In genomic region chr4:117636891-117637613, GRCm38 (mm10) we compare ENCODE assay signal across 14 mouse cellular contexts. TPM values are rescaled to one million over a fixed set of nuclear protein-coding genes. Genes with fewer than 3 reads are reported as not detected.
A peak's percentile ranks its signal among the peaks of the same experiment; 100 is the strongest.
DNase-seq lines count a peak whose midpoint lies in the region; ATAC-seq and TF ChIP-seq lines count a peak whose summit lies in the region.
"Had no signal": no experiment of that assay in that cellular context is flagged by ENCODE, and none has a peak within 500 bp of the region (broad histone marks: within the 10 kb centered on the region; RNA-seq: fewer than 3 reads in every experiment).

No protein-coding gene starts in this region.

- no peaks in the 10 kb centered on the region for H3K9me3 ChIP-seq in heart, embryonic 10.5 days
- H3K9me3 ChIP-seq in forebrain, embryonic 15.5 days, result no peaks in the 10 kb centered on the region
- no peaks in the 10 kb centered on the region for H3K9me3 ChIP-seq in hindbrain, postnatal 0 days (ENCODE audit: low read length)
- no peaks in the 10 kb centered on the region for H3K9me3 ChIP-seq in midbrain, embryonic 16.5 days (replicated peaks; ENCODE audit: control insufficient read depth, low read length, poor library complexity, severe bottlenecking)

- peaks cover 17% of the 10 kb centered on the region for H3K36me3 ChIP-seq in heart, embryonic 10.5 days
- H3K36me3 ChIP-seq in forebrain, embryonic 15.5 days, result no peaks in the 10 kb centered on the region
- H3K36me3 ChIP-seq in hindbrain, postnatal 0 days (ENCODE audit: insufficient read depth, low read length), result no peaks in the 10 kb centered on the region
- no peaks in the 10 kb centered on the region for H3K36me3 ChIP-seq in midbrain, embryonic 16.5 days (ENCODE audit: control insufficient read depth, insufficient read depth, low read length)

- WGBS in heart, embryonic 10.5 days, result 72% methylated on average over 22 of the region's 22 CpGs
- 11% methylated on average over 22 of the region's 22 CpGs for WGBS in forebrain, embryonic 15.5 days
- WGBS in hindbrain, postnatal 0 days, result 35% methylated on average over 22 of the region's 22 CpGs
- 12% methylated on average over 22 of the region's 22 CpGs for WGBS in midbrain, embryonic 16.5 days

- H3K27me3 ChIP-seq in heart, embryonic 10.5 days (ENCODE audit: insufficient read depth, poor library complexity, severe bottlenecking), result no peaks in the 10 kb centered on the region
- H3K27me3 ChIP-seq in forebrain, embryonic 15.5 days, result no peaks in the 10 kb centered on the region
- no peaks in the 10 kb centered on the region for H3K27me3 ChIP-seq in hindbrain, postnatal 0 days (ENCODE audit: insufficient read depth, low read length)
- no peaks in the 10 kb centered on the region for H3K27me3 ChIP-seq in midbrain, embryonic 16.5 days (ENCODE audit: control insufficient read depth, insufficient read depth, low read depth, low read length)

- H3K9ac ChIP-seq in forebrain, embryonic 15.5 days (replicated peaks), result peak overlapping the region; percentile 27; the same call in 1 of the 2 replicates
- no peak overlapping the region for H3K9ac ChIP-seq in hindbrain, postnatal 0 days (replicated peaks; ENCODE audit: low read length)
- peak overlapping the region; percentile 2 for H3K9ac ChIP-seq in midbrain, embryonic 16.5 days (ENCODE audit: low read depth, low read length)
- H3K9ac ChIP-seq: lung, embryonic 14.5 days had no signal

- H3K4me3 ChIP-seq in heart, embryonic 10.5 days, result no peak overlapping the region
- H3K4me3 ChIP-seq in forebrain, embryonic 15.5 days, result no peak overlapping the region
- no peak overlapping the region for H3K4me3 ChIP-seq in hindbrain, postnatal 0 days (ENCODE audit: low read length)
- no peak overlapping the region for H3K4me3 ChIP-seq in midbrain, embryonic 16.5 days (ENCODE audit: low read depth, low read length)
- no peak overlapping the region for H3K4me3 ChIP-seq in left cerebral cortex, adult 2 months

- ATAC-seq in forebrain, embryonic 15.5 days (replicated peaks), result peak; percentile 71
- ATAC-seq in hindbrain, postnatal 0 days, result peak; percentile 50; the same call in 1 of the 2 replicates
- ATAC-seq in midbrain, embryonic 16.5 days, result peak; percentile 81; the same call in 1 of the 2 replicates

- peak overlapping the region; percentile 10; the same call in 1 of the 2 replicates for H3K27ac ChIP-seq in heart, embryonic 10.5 days
- peak overlapping the region; percentile 74 for H3K27ac ChIP-seq in forebrain, embryonic 15.5 days (replicated peaks)
- peak overlapping the region; percentile 36; the same call in 1 of the 2 replicates for H3K27ac ChIP-seq in hindbrain, postnatal 0 days
- peak overlapping the region; percentile 77 for H3K27ac ChIP-seq in midbrain, embryonic 16.5 days (ENCODE audit: low read length)
- H3K27ac ChIP-seq in left cerebral cortex, adult 2 months, result no peak overlapping the region
- H3K27ac ChIP-seq: kidney, postnatal 0 days had no signal

- no peak for TF ChIP-seq CTCF in hindbrain, postnatal 0 days (IDR thresholded peaks at IDR 0.05; ENCODE audit: low read depth)
- no peak for TF ChIP-seq CTCF in left cerebral cortex, adult 2 months (IDR thresholded peaks at IDR 0.05)

- intact Hi-C loops in heart, postnatal 10 days (cut with DNase I), result no loop called here
- intact Hi-C loops in left cerebral cortex, adult 2 months (cut with DNase I), result no loop called here

- no peak for DNase-seq in heart, embryonic 10.5 days (ENCODE audit: low spot score)
- DNase-seq in heart, postnatal 10 days, result no peak
- no peak for DNase-seq in hindbrain, postnatal 0 days (ENCODE audit: low spot score)
- no peak for DNase-seq in left cerebral cortex, adult 2 months (ENCODE audit: extremely low spot score in 1 of 2, low spot score in 2 of 2)
- no peak for DNase-seq in right cerebral cortex, postnatal 36 days (ENCODE audit: low spot score in 2 of 2)
- DNase-seq in layer of hippocampus, postnatal 14 days (ENCODE audit: low spot score in 2 of 2), result no peak
- DNase-seq: adrenal gland, adult 2 months; cerebellum, postnatal 10 days; gastrocnemius, postnatal 25 days; lung, embryonic 14.5 days; right cerebral cortex, adult 18-20 months had no signal

- H3K4me2 ChIP-seq in forebrain, embryonic 15.5 days (replicated peaks), result peak overlapping the region; percentile 25
- no peak overlapping the region for H3K4me2 ChIP-seq in hindbrain, postnatal 0 days (ENCODE audit: low read depth, low read length)
- H3K4me2 ChIP-seq in midbrain, embryonic 16.5 days (ENCODE audit: low read length), result peak overlapping the region; percentile 22
- H3K4me2 ChIP-seq: lung, embryonic 14.5 days had no signal

- H3K4me1 ChIP-seq in heart, embryonic 10.5 days, result peaks cover 39% of the 10 kb centered on the region
- H3K4me1 ChIP-seq in forebrain, embryonic 15.5 days, result peaks cover 22% of the 10 kb centered on the region
- no peaks in the 10 kb centered on the region for H3K4me1 ChIP-seq in hindbrain, postnatal 0 days (ENCODE audit: insufficient read depth, low read length)
- peaks cover 14% of the 10 kb centered on the region for H3K4me1 ChIP-seq in midbrain, embryonic 16.5 days (ENCODE audit: control insufficient read depth, insufficient read depth, low read length)

RNA-seq across cellular contexts. Expression of gene Dmap1, which starts 45.0 kb away (rescaled TPM):
- 54.6 and 63.6 TPM in 2 replicates for polyA plus RNA-seq in heart, embryonic 10.5 days (2016; fragmentation: Nextera tagmentation; extraction: Ambion mirVana)
- total RNA-seq in heart, postnatal 10 days (2021), result 10 to 100 TPM; 21.6 to 22.9 TPM
- polyA plus RNA-seq in forebrain, embryonic 15.5 days (2015; fragmentation: Nextera tagmentation; extraction: Ambion mirVana), result 78.7 and 81.2 TPM in 2 replicates
- total RNA-seq in hindbrain, postnatal 0 days (2014; rRNA removed), result 67.5 and 75.5 TPM in 2 replicates
- 76.5 and 81.4 TPM in 2 replicates for polyA plus RNA-seq in hindbrain, postnatal 0 days (2015; fragmentation: Nextera tagmentation; extraction: Ambion mirVana)
- polyA plus RNA-seq in midbrain, embryonic 16.5 days (2015; fragmentation: Nextera tagmentation; extraction: Ambion mirVana), result 81.9 and 83.3 TPM in 2 replicates
- 10 to 100 TPM; 37.3 to 42.0 TPM for total RNA-seq in left cerebral cortex, adult 2 months (2021)
- total RNA-seq in layer of hippocampus, postnatal 14 days (2021), result 10 to 100 TPM; 31.8 TPM
